Mouse (Mus musculus): ENCODE measurements around the gene Tmem14a.

GRCm38 (mm10) chr1:21253856-21254255 lies 35.5 kb downstream of the Tmem14a start:
- TF ChIP-seq CTCF (IDR thresholded peaks at IDR 0.05; ENCODE audit: low read depth) (no peak), EP300 (IDR thresholded peaks at IDR 0.05; ENCODE audit: low read depth) (no peak)
